Mouse (Mus musculus): ENCODE data around the gene Wdfy4. TPM values are rescaled to one million over a fixed set of nuclear protein-coding genes. Genes with fewer than 3 reads are reported as not detected.

The Wdfy4 gene
- total RNA-seq, 2 experiments from 2014 or later = 0.41 to 0.42 TPM

DNA sequence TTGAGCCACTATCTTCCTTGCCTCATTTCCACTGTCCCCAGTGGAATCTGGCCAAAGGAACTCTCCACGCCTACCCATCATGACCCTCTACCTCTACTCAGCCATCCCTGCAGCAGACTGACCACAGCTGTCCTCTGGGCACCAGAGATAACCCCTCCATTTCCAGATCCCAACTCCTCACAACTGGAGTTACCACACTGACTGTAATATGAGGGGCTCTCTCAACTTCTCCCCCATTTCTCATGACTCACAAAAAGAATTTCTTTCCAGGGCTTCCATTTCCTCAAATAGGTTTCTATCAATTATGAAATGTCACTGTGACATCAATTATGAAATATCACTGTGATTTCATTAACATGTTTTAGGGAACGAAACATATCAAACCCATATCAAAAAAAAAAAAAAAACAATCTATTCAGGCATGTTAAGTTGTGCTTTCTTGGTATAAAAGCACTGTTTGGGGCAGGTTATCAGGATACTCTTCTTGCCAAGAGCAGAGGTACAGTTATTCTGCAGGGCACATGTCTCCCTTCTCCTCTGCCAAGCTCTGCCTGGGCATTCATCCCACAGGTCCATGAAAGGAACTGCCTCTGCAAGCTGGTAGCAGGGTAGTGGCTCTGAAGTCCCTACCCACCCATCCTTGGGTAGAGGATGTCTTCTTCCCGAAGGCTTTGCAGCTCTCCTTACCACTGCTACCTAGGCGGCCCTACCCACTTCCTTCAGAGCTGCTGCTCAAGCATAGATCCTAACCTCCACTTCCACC is 10.1 kb downstream of the Wdfy4 start:
- intact Hi-C loops (cut with DNase I) = no loop called here
- TF ChIP-seq CTCF (IDR thresholded peaks at IDR 0.05) = no peak

DNA sequence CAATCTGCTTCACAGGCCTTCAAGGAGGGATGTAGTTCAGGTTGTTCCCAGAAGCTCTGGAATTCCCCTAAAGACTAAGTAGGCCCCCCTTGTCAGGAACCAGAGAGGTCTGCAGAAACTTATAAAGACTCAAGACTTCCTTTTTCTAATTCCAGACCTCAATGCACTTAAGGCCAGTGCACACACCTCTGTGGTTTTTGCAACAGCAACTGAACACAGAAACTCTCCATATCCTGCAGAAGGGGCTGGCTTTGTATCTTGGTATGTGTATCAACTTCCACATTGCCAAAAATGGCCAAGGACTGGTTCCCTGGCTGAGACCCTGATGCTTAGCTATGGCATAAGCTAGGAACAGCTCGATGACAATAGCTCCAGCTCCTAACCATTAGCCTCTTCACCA is 13.4 kb downstream of the Wdfy4 start:
- TF ChIP-seq CTCF (IDR thresholded peaks at IDR 0.05) = no peak
- intact Hi-C loops (cut with DNase I) = no loop called here
- Histone ChIP-seq H3K4me3 (no peak overlapping the region), H3K27ac (no peak overlapping the region)
- no peak for DNase-seq

More for the DNA sequence above, 10.1 kb downstream of the Wdfy4 start:
- DNase-seq = no peak
- no peak overlapping the region for H3K27ac ChIP-seq
- H3K4me3 ChIP-seq = no peak overlapping the region

DNA sequence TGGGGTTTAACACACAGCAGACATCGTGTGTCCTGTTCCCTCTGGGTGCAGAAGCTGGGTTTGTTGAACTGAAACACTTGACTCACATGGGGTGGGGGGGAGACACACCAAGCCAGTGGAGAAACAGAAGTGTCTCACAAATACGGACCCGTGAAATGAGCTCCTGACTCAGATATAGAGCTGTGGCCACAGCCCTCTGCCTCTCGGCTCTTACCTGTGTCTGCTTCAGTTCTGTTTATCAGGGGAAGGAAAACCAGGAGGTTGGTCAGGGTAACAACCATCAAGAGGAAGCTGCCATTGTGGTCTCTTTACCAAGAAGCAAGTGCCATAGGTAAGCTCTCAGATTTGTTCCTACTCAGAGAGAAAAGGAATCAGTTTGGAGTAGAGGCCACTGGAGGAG is 16.6 kb downstream of the Wdfy4 start:
- no peak overlapping the region for H3K27ac ChIP-seq
- no peak for TF ChIP-seq CTCF (IDR thresholded peaks at IDR 0.05)
- intact Hi-C loops (cut with DNase I) = no loop called here

DNA sequence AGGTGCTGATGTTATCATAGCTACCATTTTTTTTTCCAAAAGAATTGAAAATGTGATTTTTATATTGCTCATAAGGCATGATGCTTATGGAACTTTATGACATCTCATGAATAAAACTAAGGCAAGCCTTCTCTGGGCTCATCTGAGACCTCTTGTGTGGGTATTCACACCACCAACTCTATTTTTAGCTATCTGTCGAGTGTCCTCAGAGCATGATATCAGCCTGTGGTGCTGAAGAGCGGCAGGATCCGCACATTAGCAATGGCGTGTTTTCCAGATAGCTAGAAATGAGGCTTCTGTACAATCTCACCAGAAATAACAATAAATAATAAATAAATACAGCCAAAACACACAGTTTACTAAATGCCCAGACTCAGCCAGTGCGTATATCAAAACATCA is 23.1 kb downstream of the Wdfy4 start:
- Histone ChIP-seq H3K4me3 (no peak overlapping the region), H3K27ac (no peak overlapping the region)
- intact Hi-C loops (cut with DNase I) = no loop called here
- TF ChIP-seq CTCF (IDR thresholded peaks at IDR 0.05) = no peak
- DNase-seq = no peak

More for the DNA sequence above, 16.6 kb downstream of the Wdfy4 start:
- no peak for DNase-seq
- H3K4me3 ChIP-seq = no peak overlapping the region

DNA sequence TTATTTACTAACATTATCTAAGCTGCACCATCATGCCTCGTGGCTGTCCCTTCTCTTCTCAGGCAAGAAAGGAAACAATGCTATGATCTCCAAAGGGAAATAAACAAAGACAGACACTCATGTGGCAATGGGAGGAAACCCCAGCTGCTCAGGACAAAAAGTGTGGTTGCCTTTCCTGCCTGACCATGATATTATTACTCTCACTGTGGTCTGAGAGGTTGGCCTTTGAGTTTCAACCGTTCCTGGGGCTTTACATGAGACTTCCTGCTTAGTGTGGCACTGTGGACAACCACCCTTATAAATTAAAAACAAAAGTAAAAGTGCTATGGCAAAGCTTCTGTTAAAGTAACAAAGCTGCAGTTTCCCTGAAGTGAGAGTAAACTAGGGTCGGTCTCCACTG is 27.0 kb downstream of the Wdfy4 start:
- intact Hi-C loops (cut with DNase I) = no loop called here
- H3K4me3 ChIP-seq = no peak overlapping the region
- no peak overlapping the region for H3K27ac ChIP-seq
- TF ChIP-seq CTCF (IDR thresholded peaks at IDR 0.05) = no peak
- DNase-seq = no peak

DNA sequence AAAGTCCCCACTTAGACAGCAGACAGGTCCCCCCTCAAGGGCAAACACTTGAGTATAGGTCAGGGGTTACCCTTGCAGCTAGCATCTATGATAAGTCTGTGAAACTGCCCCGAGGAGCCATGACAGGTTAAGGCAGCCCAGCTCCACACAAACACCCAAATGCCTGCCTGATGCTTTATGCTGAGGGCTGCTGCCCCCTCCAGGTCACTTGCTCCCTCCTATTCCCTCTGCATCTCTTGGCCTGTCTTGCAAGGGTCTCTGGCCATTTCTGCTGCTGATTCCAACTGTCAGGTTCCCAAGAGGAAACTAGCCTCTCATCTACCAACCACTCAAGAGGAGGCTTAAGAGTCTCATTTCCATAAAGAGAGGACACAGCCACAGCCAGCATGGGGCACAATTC is 32.4 kb downstream of the Wdfy4 start:
- intact Hi-C loops (cut with DNase I) = no loop called here
- no peak overlapping the region for H3K27ac ChIP-seq
- no peak for DNase-seq
- no peak overlapping the region for H3K4me3 ChIP-seq
- peak; percentile 31; the same call in 1 of the 2 replicates for TF ChIP-seq CTCF (IDR thresholded peaks at IDR 0.05)

DNA sequence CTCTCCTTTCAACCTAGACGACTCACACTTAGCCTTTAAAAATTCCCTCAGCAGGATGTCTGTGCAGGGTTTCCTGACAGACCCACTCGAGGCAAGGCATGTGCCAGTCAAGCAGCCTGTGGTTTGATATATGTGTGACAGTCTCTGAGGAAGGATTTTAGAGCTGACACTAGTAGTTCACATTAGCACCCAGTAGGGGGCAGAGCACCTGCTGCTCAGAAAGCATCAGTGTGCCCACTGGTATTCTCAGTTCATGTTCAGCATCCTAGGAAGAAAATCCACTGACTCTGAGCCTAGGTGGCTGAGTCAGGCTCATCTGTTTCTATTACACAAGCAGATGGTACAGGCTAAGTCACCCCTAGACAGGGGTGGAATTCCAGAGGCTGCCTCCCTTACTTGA is 39.0 kb downstream of the Wdfy4 start:
- no peak for DNase-seq
- intact Hi-C loops (cut with DNase I) = loop anchor here (5.0 kb wide), 1 partner anchor 61 kb away; no protein-coding TSS in a partner anchor
- TF ChIP-seq CTCF (IDR thresholded peaks at IDR 0.05) = peak; percentile 58
- no peak overlapping the region for H3K27ac ChIP-seq
- no peak overlapping the region for H3K4me3 ChIP-seq

DNA sequence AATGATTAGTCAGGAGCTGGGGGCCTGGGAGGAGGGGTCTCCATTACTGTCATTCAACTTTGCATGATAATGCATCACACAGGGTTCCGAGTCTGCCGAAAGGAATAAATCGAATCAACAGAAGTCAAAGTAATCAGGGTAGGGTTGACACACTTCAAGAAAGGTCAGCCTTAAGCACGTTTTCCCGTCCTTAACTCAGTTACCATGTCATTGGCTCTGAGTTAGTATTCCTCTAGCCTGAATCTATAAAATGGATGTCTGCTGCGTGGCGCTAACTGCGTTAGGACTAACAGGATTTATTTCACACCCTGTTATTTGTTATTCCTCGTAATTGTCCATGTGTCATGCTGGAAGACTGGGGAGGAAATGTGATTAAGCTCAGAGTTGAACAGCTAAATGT is 48.5 kb downstream of the Wdfy4 start:
- Histone ChIP-seq H3K4me3 (no peak overlapping the region), H3K27ac (no peak overlapping the region)
- intact Hi-C loops (cut with DNase I) = no loop called here
- DNase-seq = no peak
- TF ChIP-seq CTCF (IDR thresholded peaks at IDR 0.05) = no peak

DNA sequence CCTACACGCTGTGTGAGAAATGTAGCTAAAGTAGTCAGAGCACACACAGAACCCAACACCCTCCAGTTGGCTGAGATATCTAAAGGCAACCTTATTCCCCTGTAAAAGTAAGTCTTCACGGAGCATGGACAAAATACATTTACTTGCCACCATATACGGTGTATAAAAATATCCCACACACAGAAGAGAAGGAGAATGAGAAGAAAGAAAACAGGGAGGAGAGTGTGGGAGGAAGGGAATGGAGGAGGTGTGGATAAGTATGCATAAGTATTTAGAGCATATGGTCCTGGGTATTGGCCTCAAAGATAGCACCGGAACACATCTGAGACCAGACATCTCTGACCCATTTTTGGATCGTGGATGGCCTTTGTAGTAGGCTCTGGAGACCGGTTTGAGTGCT is 50.1 kb downstream of the Wdfy4 start:
- no peak for DNase-seq
- Histone ChIP-seq H3K27ac (no peak overlapping the region), H3K4me3 (no peak overlapping the region)
- no peak for TF ChIP-seq CTCF (IDR thresholded peaks at IDR 0.05)
- intact Hi-C loops (cut with DNase I) = no loop called here

DNA sequence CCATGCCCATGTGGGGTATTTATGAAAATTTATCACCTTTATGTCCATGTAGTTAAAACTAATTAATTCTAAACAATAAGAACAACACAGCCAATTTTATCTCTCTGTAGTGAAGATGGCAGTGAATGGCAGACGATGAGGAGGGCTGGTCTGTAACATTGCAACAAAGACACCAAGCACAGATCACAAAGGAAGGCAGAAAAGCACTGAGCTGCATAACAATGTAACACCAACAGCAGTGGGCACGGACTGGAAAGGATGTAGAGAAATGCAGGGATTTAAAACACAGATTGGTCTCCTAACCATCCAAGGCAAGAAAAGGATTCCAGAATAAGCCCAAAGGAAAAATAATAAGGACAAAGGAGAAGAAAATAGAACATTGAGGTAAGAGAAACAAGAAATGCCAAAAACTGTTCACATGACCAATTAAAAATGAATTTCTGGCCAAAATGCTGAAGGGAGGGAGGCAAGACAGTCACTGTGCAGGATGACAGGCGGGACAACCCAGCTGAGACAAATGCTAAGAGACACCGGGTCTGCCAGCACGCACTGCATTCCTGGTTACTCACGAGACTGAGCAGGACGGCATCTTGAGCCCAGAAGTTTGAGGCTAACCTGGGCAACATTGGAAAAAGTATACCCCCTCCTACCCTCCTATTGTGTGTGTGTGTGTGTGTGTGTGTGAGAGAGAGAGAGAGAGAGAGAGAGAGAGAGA is 54.1 kb downstream of the Wdfy4 start:
- Histone ChIP-seq H3K27ac (no peak overlapping the region), H3K4me3 (no peak overlapping the region)
- intact Hi-C loops (cut with DNase I) = no loop called here
- no peak for DNase-seq
- TF ChIP-seq CTCF (IDR thresholded peaks at IDR 0.05) = no peak

DNA sequence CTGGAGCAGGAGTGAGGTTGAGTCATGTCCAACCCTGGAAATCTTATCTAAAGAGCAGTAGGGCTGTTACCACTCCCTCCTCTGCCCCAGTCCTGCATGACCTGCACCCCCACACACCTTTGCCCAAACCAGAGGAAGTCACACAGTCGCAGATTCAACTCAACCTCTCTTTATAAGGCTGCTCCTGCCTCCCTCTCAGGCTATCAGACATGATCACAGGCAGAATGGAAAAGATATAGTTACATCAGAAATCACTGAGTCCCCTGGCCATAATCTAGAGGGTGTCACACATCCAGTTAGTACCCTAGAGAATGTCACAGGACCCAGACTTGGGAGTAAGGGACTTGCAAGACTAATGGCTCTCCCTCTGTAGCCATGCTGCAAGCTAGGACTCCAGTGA is 68.7 kb downstream of the Wdfy4 start:
- TF ChIP-seq CTCF (IDR thresholded peaks at IDR 0.05) = no peak
- Histone ChIP-seq H3K4me3 (no peak overlapping the region), H3K27ac (no peak overlapping the region)
- DNase-seq = no peak
- intact Hi-C loops (cut with DNase I) = no loop called here

DNA sequence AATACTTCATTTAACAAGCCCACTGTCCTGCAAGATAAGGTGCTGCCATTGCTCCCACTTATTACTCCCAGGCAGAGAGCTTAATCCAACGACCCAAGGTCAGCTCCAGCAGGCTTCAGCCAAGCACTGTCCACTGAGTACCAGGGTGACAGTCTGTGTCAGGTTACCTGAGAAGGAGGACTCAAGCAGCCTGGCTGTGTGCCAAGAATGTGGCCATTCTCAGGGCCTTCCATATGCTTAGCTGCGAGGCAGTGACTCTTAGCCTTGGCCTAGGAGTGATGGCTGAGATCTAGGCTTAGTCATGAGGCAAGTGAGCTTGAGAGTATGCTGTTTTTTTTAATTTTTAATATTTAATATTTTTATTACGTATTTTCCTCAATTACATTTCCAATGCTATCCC is 80.5 kb downstream of the Wdfy4 start:
- intact Hi-C loops (cut with DNase I) = no loop called here
- Histone ChIP-seq H3K27ac (no peak overlapping the region), H3K4me3 (no peak overlapping the region)
- no peak for DNase-seq
- TF ChIP-seq CTCF (IDR thresholded peaks at IDR 0.05) = no peak

DNA sequence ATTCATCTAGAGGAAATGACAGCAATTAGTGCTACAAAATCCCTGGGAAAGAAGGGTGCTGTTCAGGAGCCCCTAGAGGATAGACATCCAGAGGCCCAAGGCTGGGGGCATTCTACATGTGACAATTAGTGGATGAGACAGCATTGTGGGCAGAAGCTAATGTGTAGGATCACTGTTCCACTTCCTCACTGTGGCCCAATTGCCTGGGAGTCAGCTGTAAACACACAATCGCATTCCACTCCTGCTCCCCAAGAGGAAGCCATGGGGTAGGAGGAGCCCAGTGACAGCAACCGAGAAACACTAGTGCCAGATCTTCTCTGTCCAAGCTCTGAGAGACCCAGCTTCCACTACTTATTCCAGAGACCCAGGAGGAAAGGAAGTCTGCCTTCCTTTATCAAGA is 83.7 kb downstream of the Wdfy4 start:
- no peak for DNase-seq
- no peak overlapping the region for H3K4me3 ChIP-seq
- H3K27ac ChIP-seq = no peak overlapping the region
- TF ChIP-seq CTCF (IDR thresholded peaks at IDR 0.05) = no peak
- intact Hi-C loops (cut with DNase I) = no loop called here

DNA sequence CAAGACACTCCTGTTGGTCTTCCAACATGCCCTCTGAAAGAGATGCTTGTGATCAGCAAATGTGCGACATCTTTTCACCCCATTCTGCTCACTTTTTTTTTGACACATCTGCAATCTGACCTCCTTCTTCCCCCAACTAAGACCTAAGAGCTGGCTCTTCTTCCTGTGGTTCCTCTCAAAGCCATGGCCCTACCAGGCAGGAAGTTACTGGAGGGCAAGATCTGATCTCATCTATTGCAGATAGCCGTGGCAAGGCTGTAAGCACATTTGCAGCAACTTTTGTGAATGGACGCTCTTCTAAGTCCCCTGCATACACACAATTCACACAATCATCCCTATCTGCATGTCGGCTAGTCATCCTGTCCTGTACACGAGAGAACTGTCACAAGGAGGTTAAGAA is 85.4 kb downstream of the Wdfy4 start:
- no peak for TF ChIP-seq CTCF (IDR thresholded peaks at IDR 0.05)
- Histone ChIP-seq H3K27ac (no peak overlapping the region), H3K4me3 (no peak overlapping the region)
- intact Hi-C loops (cut with DNase I) = no loop called here
- no peak for DNase-seq

Measured in gastrocnemius, adult 2 months (tissue).